Mouse (Mus musculus): ENCODE measurements around the gene Lpo.

DNA sequence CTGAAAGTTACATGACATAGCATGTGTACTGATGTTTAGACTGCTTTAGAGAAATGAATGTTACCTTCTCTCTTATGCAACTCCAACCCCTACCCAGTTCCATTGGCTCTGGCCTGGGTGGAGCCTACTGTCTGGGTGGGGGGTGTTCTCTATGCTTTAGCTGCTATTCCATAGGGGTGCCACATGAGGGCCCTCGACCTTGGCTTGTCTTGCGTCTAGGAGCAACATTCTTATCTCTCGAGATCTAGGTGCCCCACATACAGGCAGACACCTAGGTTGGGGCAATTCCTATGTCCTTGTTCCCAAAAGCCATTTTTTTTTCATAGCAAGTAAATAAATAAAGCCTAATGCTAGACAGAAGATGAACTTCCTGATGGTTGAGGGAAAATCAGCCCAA lies 68.5 kb downstream of the Lpo start:
- TF ChIP-seq CTCF (IDR thresholded peaks at IDR 0.05; ENCODE audit: low read depth, low read length) (peak; percentile 11; the same call in 1 of the 2 replicates), POLR2A (IDR thresholded peaks at IDR 0.05; ENCODE audit: extremely low read depth, insufficient read depth, low read length) (no peak)
